11 mouse cellular contexts compared by ENCODE assay signal in genomic region chr1:31152799-31153426, GRCm38 (mm10). TPM values are rescaled to one million over a fixed set of nuclear protein-coding genes. Genes with fewer than 3 reads are reported as not detected.
DNase-seq lines count a peak whose midpoint lies in the region; ATAC-seq lines count a peak whose summit lies in the region.
"Had no signal": no experiment of that assay in that cellular context is flagged by ENCODE, and none has a peak within 500 bp of the region (broad histone marks: within the 10 kb centered on the region; RNA-seq: fewer than 3 reads in every experiment).

No protein-coding gene starts in this region.

- H3K27ac ChIP-seq in liver, embryonic 16.5 days (ENCODE audit: low read length): no peak overlapping the region
- H3K27ac ChIP-seq: hindbrain, embryonic 12.5 days had no signal

- ATAC-seq in liver, embryonic 16.5 days (ENCODE audit: low read depth): peak; percentile 24; the same call in 1 of the 2 replicates

- H3K9me3 ChIP-seq in liver, embryonic 16.5 days (replicated peaks; ENCODE audit: control insufficient read depth, low read length): no peaks in the 10 kb centered on the region
- H3K9me3 ChIP-seq: hindbrain, embryonic 12.5 days had no signal

- H3K4me3 ChIP-seq in liver, embryonic 16.5 days (ENCODE audit: low read depth, low read length): no peak overlapping the region
- H3K4me3 ChIP-seq: hindbrain, embryonic 12.5 days had no signal

- peak; percentile 86 for DNase-seq in heart, adult 11 months
- no peak for DNase-seq in heart, adult 8-10 months (ENCODE audit: low spot score)
- DNase-seq in 3T3-L1 (ENCODE audit: low read depth, low spot score) (peak; percentile 43), adipocyte (ENCODE audit: low spot score) (peak; percentile 68)
- DNase-seq in retina, embryonic 14.5 days (ENCODE audit: low spot score): no peak
- DNase-seq in left cerebral cortex, postnatal 14 days (ENCODE audit: low spot score in 2 of 2): no peak
- DNase-seq in layer of hippocampus, postnatal 10 days (ENCODE audit: low spot score in 2 of 2): no peak
- DNase-seq: cerebellum, adult 9-10 months; left cerebral cortex, postnatal 4 days had no signal

- WGBS in liver, embryonic 16.5 days (ENCODE audit: insufficient replicate concordance): 40% methylated on average over 2 of the region's 2 CpGs

- no peaks in the 10 kb centered on the region for H3K4me1 ChIP-seq in liver, embryonic 16.5 days (ENCODE audit: control insufficient read depth, low read depth, low read length)
- H3K4me1 ChIP-seq: hindbrain, embryonic 12.5 days had no signal

- intact Hi-C loops in left cerebral cortex, postnatal 14 days (cut with DNase I): loop anchor here (5.0 kb wide), 2 partner anchors 201 to 231 kb away; no protein-coding TSS in a partner anchor

- no peaks in the 10 kb centered on the region for H3K27me3 ChIP-seq in liver, embryonic 16.5 days (ENCODE audit: control insufficient read depth, insufficient read depth, low read depth, low read length)
- H3K27me3 ChIP-seq: hindbrain, embryonic 12.5 days had no signal

- no peak overlapping the region for H3K4me2 ChIP-seq in liver, embryonic 16.5 days (ENCODE audit: low read depth, low read length)
- H3K4me2 ChIP-seq: hindbrain, embryonic 12.5 days had no signal

- no peak overlapping the region for H3K9ac ChIP-seq in liver, embryonic 16.5 days (ENCODE audit: low read depth, low read length)
- H3K9ac ChIP-seq: hindbrain, embryonic 12.5 days had no signal

- H3K36me3 ChIP-seq in liver, embryonic 16.5 days (ENCODE audit: control insufficient read depth, insufficient read depth): no peaks in the 10 kb centered on the region
- H3K36me3 ChIP-seq: hindbrain, embryonic 12.5 days had no signal

RNA-seq across cellular contexts. Expression of gene Lgsn, which starts 23.3 kb away (rescaled TPM):
- total RNA-seq in heart, adult 8-10 months (2022): not detected
- not detected in 2 replicates for polyA plus RNA-seq in liver, embryonic 16.5 days (2015; fragmentation: Nextera tagmentation; extraction: Ambion mirVana)
- total RNA-seq in left cerebral cortex, postnatal 14 days (2021): not detected
- not detected for total RNA-seq in layer of hippocampus, postnatal 10 days (2021)
- total RNA-seq: left cerebral cortex, postnatal 4 days had no signal
- polyA plus RNA-seq: hindbrain, embryonic 12.5 days had no signal

Comparison
In these comparisons a context has a peak if more than half of its experiments do, and no peak if none do; other contexts are left out.
1. DNase-seq: peak in heart, adult 11 months (single experiment), 3T3-L1 (single experiment) and adipocyte (single experiment); none in heart, adult 8-10 months (single experiment), retina, embryonic 14.5 days (single experiment), left cerebral cortex, postnatal 14 days (0 of 2) and layer of hippocampus, postnatal 10 days (0 of 2).